Mouse (Mus musculus): ENCODE measurements around the gene Tcp1. TPM values are rescaled to one million over a fixed set of nuclear protein-coding genes. Genes with fewer than 3 reads are reported as not detected.
"Not testable (repeated sequence)": the region's sequence is repeated elsewhere in the genome, so short reads cannot be mapped to it uniquely, and the experiment has no call there.

Gene Tcp1
- total RNA-seq (2017): 328 to 436 TPM (median 328 TPM) in 3 replicates

- no peak for ATAC-seq (replicated peaks; ENCODE audit: insufficient number of reproducible peaks, low FRiP score, low TSS enrichment, poor library complexity, severe bottlenecking)
These were observed at the start of gene Tcp1 for GRCm38 (mm10) chr17:12915488-12915880. TSS of gene Tcp1 (plus strand) at chr17:12915701.

DNA sequence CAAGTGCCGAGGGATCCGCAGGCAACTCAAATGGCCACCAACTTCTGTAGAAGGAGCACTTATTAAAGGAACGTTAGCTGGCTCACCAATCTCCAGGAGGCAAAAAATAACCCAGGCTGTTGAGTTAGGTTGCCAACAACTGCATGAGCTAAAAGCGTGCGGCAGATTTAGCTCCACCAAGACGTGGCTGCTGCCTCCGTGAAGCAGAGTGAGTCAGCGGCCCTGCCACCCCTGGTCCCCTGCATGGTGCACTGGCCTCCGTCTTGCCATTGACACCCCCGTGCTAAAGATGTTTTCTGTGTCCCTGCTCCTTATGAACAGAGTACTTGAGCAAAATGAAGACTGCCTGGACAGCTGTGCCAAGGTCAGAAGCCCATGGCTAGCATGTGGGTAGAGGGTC is 48.6 kb upstream of the Tcp1 start:
- no peak for ATAC-seq (replicated peaks; ENCODE audit: insufficient number of reproducible peaks, low FRiP score, low TSS enrichment, poor library complexity, severe bottlenecking)

DNA sequence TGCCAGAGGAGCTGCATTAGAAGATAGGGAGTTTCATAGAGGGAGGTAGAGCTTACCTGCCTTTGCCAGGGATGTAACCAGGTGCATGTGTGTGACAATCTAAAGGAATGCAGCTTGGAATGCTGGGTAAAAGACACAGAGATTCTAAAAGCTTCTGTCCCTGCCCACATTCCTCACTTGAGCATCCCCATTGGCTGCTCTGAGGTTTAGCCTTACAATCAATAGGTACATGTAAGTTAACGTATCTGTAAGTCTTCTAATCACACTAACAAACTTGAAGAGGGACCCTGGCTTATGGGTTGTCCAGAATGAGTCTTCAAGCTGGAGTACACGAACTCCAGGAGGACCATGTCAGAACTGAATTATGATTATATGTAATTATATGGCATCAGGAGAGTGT is 47.5 kb upstream of the Tcp1 start, which contains the start of gene Mas1:
Mas1 (minus strand) TSS at position 101 of the 400 bp plus-strand sequence.
- no peak for ATAC-seq (replicated peaks; ENCODE audit: insufficient number of reproducible peaks, low FRiP score, low TSS enrichment, poor library complexity, severe bottlenecking)

DNA sequence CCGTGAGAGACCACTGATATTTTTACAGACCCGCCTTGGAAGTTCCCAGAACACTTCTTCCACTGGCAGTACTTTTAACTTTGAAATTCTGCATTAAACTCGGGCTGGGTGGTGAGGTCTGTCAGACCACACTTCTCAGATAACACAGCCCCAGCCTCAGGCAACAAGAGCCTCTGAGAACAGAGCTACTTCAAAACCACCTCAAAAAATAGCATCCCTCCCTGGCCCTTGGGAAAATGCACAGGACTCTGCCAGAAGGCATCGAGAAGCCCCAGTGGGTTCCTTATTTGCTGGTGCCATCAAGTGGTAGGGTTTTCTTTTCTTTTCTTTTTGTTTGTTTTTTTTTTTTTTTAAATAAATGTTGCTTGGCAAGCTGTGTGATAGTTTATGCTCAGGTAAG is 46.9 kb upstream of the Tcp1 start:
- no peak for ATAC-seq (replicated peaks; ENCODE audit: insufficient number of reproducible peaks, low FRiP score, low TSS enrichment, poor library complexity, severe bottlenecking)

DNA sequence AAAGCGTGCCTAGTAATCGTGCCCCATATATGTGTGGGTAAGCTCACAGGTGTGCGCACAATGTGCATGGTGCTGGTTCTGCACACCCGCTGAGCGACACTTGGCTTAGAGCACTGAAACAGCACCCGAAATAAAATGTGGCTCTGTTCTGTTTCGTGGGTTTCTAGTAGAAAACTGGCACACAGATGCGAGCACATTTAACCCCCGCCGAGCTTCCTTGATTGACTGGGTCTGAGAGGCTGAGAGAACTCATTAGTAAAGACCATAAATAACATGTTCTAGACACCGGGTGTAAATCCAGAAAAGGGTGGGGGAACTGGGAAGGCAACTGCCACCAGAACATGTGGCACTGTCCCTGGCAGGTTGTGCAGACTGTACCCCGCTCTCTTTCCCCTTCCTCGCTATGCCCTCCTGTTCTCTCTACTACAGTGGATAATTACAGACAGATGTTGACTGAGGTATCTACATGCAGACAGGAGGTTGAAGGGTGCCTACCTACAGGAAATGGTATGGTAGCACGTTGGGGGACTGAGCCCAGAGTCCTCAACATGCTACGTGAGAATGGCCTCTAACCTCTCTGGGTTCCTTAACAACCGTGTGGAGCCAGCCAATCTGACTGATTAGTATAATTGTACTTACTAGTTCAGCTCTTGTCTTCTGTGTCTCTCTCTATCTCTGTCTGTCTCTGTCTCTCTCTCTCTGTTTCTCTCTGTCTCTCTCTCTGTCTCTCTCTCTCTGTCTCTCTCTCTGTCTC is 43.0 kb upstream of the Tcp1 start:
- ATAC-seq (replicated peaks; ENCODE audit: insufficient number of reproducible peaks, low FRiP score, low TSS enrichment, poor library complexity, severe bottlenecking): no peak

DNA sequence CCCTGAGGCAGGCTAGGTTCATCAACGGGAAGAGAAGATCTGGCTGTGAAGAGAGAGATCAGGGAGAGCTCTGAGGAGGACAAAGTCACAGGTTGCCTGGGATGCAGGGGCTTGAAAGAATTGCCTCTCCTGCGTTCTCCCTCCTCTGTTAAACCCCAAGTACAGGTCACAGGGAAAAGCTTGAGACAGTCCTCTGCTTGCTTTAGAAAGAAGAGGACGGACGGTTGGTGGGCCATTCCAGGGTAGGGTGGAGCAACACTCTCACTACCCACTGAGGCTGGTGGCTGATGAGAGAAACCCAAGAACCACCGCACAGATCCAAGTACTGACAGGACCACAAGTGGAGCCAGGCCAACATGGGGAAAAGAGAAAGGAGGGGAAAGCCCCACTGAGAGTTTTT is 39.8 kb upstream of the Tcp1 start, which contains the start of gene Mrgprh:
Mrgprh (plus strand) TSS at position 301 of the 400 bp plus-strand sequence.
- no peak for ATAC-seq (replicated peaks; ENCODE audit: insufficient number of reproducible peaks, low FRiP score, low TSS enrichment, poor library complexity, severe bottlenecking)

- ATAC-seq (replicated peaks; ENCODE audit: insufficient number of reproducible peaks, low FRiP score, low TSS enrichment, poor library complexity, severe bottlenecking): 0 out of 2 replicates have a peak, but pooled peaks have one; percentile 54
These were observed 35.3 kb upstream of the Tcp1 start for GRCm38 (mm10) chr17:12880178-12880577.

DNA sequence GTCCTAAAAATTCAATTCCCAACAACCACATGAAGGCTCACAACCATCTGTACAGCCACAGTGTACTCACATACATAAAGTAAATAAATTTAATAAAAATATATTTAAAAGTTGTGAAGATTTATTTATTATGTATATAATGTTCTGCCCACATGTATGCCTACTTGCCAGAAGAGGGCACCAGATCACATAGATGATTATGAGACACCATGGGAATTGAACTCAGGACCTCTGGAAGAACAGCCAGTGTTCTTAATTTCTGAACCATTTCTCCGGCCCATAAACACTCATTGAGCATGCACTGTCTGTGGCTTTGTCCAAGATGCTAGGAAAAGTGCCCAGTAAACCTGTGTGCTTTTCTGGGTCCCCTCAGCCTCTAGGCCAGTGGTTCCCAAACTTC is 34.3 kb upstream of the Tcp1 start:
- ATAC-seq (replicated peaks; ENCODE audit: insufficient number of reproducible peaks, low FRiP score, low TSS enrichment, poor library complexity, severe bottlenecking): no peak

DNA sequence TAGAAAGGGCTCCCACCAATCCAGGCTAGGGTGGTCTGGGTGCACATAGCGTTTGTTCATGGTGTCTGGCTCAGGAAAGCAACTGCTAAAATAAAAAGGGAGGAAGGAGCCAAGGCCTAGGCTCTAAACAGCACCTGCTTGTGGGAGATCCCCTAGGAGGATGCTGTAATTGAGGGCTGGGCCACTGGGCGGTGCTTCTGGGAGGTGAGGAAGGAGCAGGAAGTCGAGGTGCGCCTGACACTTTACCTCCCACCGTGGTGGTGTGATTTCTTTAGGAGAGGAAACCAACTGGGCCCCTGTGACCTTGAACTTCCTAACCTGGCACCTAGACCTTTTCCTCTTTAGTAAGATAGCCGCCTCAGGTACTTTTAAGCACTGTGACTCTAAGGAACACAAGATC is 28.9 kb upstream of the Tcp1 start:
- ATAC-seq (replicated peaks; ENCODE audit: insufficient number of reproducible peaks, low FRiP score, low TSS enrichment, poor library complexity, severe bottlenecking): no peak

DNA sequence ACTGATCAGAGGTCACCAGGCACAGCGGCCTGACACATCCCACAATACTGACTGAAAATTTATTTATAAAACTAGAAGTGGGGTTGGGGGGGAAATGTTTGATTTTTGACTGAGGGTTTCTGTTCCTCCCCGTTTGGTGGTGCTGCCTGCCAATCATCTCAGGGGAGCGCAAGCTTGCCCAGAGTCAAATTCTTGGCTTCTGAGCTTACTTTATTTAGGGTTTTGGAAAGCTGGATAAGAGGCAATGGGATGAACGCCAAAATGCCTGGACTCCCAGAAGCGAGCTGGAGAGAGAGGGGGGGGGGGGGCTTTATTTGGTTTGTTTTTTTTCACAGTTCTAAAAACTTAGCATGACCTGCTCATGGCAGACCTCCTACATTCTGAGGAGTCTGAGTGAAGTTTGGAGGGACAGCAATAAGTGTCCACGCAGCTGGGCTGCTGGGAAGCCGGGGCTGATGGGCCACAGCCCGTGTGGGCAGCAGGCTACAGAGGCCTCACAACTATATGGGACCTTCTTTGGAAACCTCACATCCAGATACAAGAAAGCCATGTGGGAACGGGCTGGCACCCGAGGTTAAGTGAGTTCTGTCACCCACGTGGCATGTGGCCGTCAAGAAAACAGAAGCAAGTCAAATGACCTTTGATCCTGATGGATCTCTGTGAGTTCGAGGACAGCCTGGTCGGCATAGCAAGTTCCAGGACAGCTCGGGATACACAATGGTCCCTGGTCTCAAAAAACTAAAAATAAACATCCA is 28.3 kb upstream of the Tcp1 start:
- ATAC-seq (replicated peaks; ENCODE audit: insufficient number of reproducible peaks, low FRiP score, low TSS enrichment, poor library complexity, severe bottlenecking): no peak

DNA sequence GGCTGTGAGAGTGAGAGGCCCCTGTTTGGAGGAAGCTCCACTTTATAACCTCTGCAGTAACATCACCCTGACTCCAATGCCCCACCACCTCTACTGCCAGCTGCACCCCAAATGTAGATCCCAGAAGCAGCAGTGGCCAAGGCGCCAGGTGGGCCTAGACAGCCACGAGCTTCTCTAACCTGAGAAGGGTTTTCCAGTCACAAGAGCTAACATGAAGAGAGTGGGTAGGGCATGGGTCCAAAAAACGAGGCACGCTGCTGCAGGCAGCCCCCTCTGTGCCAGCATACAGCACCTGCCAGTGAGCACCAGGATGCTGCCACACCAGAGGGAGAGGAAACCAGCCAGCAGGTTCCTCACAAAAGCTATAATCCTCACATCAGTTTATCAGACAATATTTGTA is 24.4 kb upstream of the Tcp1 start:
- ATAC-seq (replicated peaks; ENCODE audit: insufficient number of reproducible peaks, low FRiP score, low TSS enrichment, poor library complexity, severe bottlenecking): no peak

DNA sequence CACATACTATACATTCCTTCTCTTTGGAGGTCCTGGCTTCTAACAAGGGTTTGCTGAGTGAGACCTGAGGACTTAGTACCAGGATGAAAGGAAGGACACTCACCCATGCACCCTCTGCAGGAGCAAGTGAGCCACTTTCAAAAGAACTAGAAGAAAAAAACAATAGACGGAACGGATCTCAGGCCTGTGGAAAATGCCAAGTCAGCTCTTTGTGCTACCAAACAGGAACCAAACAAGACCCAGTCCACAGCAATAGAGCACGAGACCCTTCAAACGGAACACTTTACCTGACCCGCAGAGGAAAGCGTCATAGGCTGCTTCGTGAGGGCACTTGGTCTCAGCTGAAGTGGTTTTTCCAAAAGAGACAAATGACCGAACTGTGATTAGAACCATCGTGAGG is 23.5 kb upstream of the Tcp1 start:
- ATAC-seq (replicated peaks; ENCODE audit: insufficient number of reproducible peaks, low FRiP score, low TSS enrichment, poor library complexity, severe bottlenecking): no peak

DNA sequence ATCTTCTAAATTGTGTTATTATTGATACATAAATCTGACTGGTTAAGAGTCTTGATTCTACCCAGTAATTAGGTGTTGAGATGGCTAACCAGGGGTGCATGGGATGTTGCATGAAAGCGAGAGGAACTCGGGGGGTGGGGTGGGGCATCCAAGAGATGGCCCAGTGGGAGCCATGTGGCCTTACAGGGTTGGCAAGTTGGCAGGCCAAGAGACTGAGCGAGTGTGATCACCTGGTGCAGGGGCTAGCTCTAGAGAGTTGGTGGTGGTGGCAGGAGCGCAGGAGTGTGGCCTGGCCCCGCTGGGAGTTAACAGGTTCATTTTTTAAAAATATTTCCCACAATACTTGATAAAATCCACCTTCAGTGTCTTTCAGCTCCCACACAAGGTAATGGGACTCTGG is 17.8 kb upstream of the Tcp1 start:
- no peak for ATAC-seq (replicated peaks; ENCODE audit: insufficient number of reproducible peaks, low FRiP score, low TSS enrichment, poor library complexity, severe bottlenecking)

GRCm38 (mm10) chr17:12898607-12899006 is 16.9 kb upstream of the Tcp1 start:
- not testable (repeated sequence) for ATAC-seq (replicated peaks; ENCODE audit: insufficient number of reproducible peaks, low FRiP score, low TSS enrichment, poor library complexity, severe bottlenecking)

- ATAC-seq (replicated peaks; ENCODE audit: insufficient number of reproducible peaks, low FRiP score, low TSS enrichment, poor library complexity, severe bottlenecking): no peak
These were observed 13.2 kb upstream of the Tcp1 start for GRCm38 (mm10) chr17:12902291-12902690.

DNA sequence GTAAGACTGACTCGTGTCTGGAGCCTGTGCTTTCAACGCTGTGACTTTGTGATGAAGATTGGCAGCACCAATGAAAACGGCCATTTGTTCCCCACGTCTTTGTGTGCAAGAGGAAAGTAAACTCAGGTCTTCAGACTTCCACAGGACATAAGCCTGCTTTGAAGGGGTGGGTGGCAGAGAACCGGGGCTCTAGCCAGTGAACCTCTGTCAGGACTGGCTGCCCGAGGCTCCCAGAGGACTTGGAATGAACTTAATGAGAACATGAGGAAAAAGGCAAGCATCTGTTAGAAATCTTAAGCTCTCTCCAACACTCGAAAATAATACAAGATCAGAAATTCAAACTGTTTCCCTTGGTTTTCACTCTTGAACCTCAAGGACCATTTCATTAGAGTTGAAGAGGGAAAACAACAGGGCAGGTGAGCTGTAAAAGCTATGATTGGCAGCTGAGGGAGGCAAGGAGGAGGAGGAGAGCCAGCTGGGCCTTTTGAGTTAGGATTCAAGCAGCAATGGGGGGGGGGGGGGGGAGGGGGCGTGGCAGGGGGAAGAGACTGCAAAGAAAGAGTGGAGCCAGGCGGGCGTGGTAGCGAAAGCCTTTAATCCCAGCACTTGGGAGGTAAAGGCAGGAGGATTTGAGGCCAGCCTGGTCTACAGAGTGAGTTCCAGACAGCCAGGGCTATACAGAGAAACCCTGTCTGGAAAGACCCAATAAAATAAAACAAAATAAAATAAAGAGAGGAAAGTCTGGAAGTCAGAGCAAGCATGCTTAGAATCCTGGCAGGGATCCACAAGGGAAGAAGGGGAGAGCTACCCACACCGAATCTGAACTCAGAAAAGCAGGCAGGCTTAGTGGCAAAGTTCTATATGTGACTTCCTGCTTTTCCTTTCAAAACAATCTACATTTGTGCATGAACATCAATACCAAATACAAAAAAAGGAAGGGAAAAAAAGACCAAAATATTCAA is 11.8 kb upstream of the Tcp1 start:
- ATAC-seq (replicated peaks; ENCODE audit: insufficient number of reproducible peaks, low FRiP score, low TSS enrichment, poor library complexity, severe bottlenecking): no peak

DNA sequence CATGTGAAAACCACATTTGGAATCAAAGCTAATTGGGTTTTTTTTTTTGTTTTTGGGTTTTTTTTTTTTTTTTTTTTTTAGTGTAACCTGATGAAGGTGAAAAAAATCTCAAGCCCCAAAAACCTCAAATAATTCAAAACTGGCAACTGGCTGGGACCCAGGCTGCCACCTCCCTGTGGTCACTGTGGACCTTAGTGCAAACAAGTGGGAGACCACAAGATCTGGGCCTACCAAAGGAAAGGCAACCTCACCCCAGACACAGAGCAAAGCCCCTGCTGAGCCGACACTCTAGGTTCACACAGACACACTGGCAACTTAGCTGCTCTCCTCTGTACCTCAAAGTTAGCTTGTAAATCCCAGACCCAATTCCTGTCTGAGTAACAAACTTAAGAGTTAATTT is 11.2 kb upstream of the Tcp1 start:
- ATAC-seq (replicated peaks; ENCODE audit: insufficient number of reproducible peaks, low FRiP score, low TSS enrichment, poor library complexity, severe bottlenecking): no peak

DNA sequence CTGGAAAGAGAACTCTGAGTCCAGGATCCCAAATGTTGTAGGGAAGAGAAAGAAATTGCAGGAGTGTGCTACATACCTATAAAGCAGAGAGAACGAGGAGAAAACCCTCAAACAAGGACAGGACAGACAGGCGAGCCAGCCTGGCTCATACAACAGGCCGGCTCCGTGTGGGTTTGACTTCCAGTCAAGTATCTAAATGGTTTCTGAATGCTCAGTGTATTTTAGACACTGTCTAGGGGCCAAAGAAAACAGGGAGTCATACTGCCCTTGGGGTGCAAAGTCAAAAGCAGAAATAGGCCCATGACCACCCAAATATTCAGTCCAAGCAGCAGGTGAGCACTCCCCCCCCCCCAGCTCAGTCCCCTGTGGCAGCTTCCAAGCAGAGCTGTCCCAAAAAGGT is 9.7 kb upstream of the Tcp1 start:
- ATAC-seq (replicated peaks; ENCODE audit: insufficient number of reproducible peaks, low FRiP score, low TSS enrichment, poor library complexity, severe bottlenecking): no peak

GRCm38 (mm10) chr17:12906436-12906835 is 9.1 kb upstream of the Tcp1 start:
- no peak for ATAC-seq (replicated peaks; ENCODE audit: insufficient number of reproducible peaks, low FRiP score, low TSS enrichment, poor library complexity, severe bottlenecking)
